Mouse (Mus musculus) B cell, adult (primary cell): ENCODE results near the gene Jrkl. TPM values are rescaled to one million over a fixed set of nuclear protein-coding genes. Genes with fewer than 3 reads are reported as not detected.

Experiments used
- total RNA-seq: library from RNA; stranded (reverse); gene quantifications from 4 replicates; pipeline ENCODE4 v1.2.4, GENCODE M21; 2023; ENCODE audit not compliant: inconsistent age

Gene Jrkl
- total RNA-seq = 9.9 to 11.5 TPM (median 11.2 TPM) in 4 replicates

GRCm38 (mm10) chr9:13245481-13245880 is at the start of gene Jrkl:
Gene Jrkl (minus strand): TSS chr9:13245829.

GRCm38 (mm10) chr9:13246815-13247638 is 1.4 kb upstream of the Jrkl start, which contains the start of gene Ccdc82:
Gene Ccdc82 (plus strand): TSS chr9:13246955.

Other genes starting within 250 kb of the Jrkl start
- gene Ccdc82, start 1.1 kb upstream of the Jrkl start, total RNA-seq = 44.8 to 53.2 TPM (median 50.1 TPM) in 4 replicates
- gene Maml2, start 52.1 kb upstream of the Jrkl start, total RNA-seq = 25.5 to 30.7 TPM (median 28.7 TPM) in 4 replicates
- not detected in 4 replicates for gene Gm17571, start 200.9 kb upstream of the Jrkl start, total RNA-seq